Mouse (Mus musculus) stomach, postnatal 0 days (tissue): ENCODE results near the gene Fam189b. TPM values are rescaled to one million over a fixed set of nuclear protein-coding genes. Genes with fewer than 3 reads are reported as not detected.

Source experiments
- ATAC-seq: fragments of 200-750 bp; cut with Nextera tagmentation; 2 replicates; pipeline ENCODE4 v1.8.0; 2017; ENCODE audit not compliant: low FRiP score, low TSS enrichment
- DNase-seq: peaks from one replicate; pipeline ENCODE4 v3.0.0-alpha.2; 2016; ENCODE audit warnings: low spot score
- H3K27ac ChIP-seq: fragments of 300-500 bp; sonication (generic); replicated peaks from 2 replicates; pipeline ENCODE4 v1.5.1; 2014; ENCODE audit warnings: mild to moderate bottlenecking, control low read depth
- H3K27me3 ChIP-seq: fragments of 300-500 bp; sonication (generic); 2 replicates; pipeline ENCODE4 v1.6.1; 2014; ENCODE audit warnings: low read length; ENCODE audit not compliant: control insufficient read depth, insufficient read depth
- H3K36me3 ChIP-seq: fragments of 300-500 bp; sonication (generic); 2 replicates; pipeline ENCODE4 v1.6.1; 2014; ENCODE audit warnings: low read length, mixed read lengths; ENCODE audit not compliant: control insufficient read depth, insufficient read depth
- H3K4me1 ChIP-seq: fragments of 300-500 bp; sonication (generic); replicated peaks from 2 replicates; pipeline ENCODE4 v1.6.1; 2014; ENCODE audit warnings: antibody characterized with exemption; ENCODE audit not compliant: control insufficient read depth, insufficient read depth
- H3K4me2 ChIP-seq: fragments of 300-500 bp; sonication (generic); replicated peaks from 2 replicates; pipeline ENCODE4 v1.6.1; 2014; ENCODE audit warnings: low read depth, mild to moderate bottlenecking, control low read depth, moderate library complexity
- H3K4me3 ChIP-seq: fragments of 300-500 bp; sonication (generic); 2 replicates; pipeline ENCODE4 v1.5.1; 2014; ENCODE audit warnings: low read depth, low read length, control low read depth
- H3K9ac ChIP-seq: fragments of 300-500 bp; sonication (generic); 2 replicates; pipeline ENCODE4 v1.6.1; 2014; ENCODE audit warnings: mild to moderate bottlenecking, low read length, control low read depth, mixed read lengths
- H3K9me3 ChIP-seq: fragments of 300-500 bp; sonication (generic); 2 replicates; pipeline ENCODE4 v1.6.1; 2016; ENCODE audit warnings: low read length; ENCODE audit not compliant: control insufficient read depth
- CTCF ChIP-seq: IDR thresholded peaks from 2 replicates; pipeline ENCODE4 v1.5.1; 2016; ENCODE audit warnings: antibody characterized with exemption, low read depth, mild to moderate bottlenecking, moderate library complexity
- EP300 ChIP-seq: optimal IDR thresholded peaks from 2 replicates; pipeline ENCODE3; 2016; ENCODE audit warnings: antibody characterized with exemption
- WGBS: fragments of 180-500 bp; shearing (Covaris S2); extraction: QIAGEN DNeasy Blood & Tissue Kit; methylation state at CpG from one replicate; pipeline ENCODE4 v1.1.7; 2014; 5-methylcytosine and 5-hydroxymethylcytosine counted together
- polyA plus RNA-seq: library from polyadenylated mRNA; unstranded; fragments of >200 nt; fragmentation: Nextera tagmentation; extraction: Ambion mirVana; gene quantifications from 2 replicates; pipeline ENCODE4 v1.2.1, GENCODE M21; 2015

The Fam189b gene
- polyA plus RNA-seq, 1 experiment from 2014 or later: 7.5 TPM

GRCm38 (mm10) chr3:89187197-89187596 is 4.3 kb downstream of the Fam189b start:
- 67% methylated on average over 23 of the region's 23 CpGs for WGBS
- no peak for DNase-seq
- Histone ChIP-seq H3K4me3 (no peak overlapping the region), H3K9ac (no peak overlapping the region), H3K27ac (no peak overlapping the region), H3K27me3 (no peaks in the 10 kb centered on the region), H3K9me3 (no peaks in the 10 kb centered on the region), H3K36me3 (no peaks in the 10 kb centered on the region), H3K4me2 (no peak overlapping the region), H3K4me1 (no peaks in the 10 kb centered on the region; the same call in 1 of the 2 replicates)
- no peak for TF ChIP-seq EP300
- no peak for TF ChIP-seq CTCF
- no peak for ATAC-seq

DNA sequence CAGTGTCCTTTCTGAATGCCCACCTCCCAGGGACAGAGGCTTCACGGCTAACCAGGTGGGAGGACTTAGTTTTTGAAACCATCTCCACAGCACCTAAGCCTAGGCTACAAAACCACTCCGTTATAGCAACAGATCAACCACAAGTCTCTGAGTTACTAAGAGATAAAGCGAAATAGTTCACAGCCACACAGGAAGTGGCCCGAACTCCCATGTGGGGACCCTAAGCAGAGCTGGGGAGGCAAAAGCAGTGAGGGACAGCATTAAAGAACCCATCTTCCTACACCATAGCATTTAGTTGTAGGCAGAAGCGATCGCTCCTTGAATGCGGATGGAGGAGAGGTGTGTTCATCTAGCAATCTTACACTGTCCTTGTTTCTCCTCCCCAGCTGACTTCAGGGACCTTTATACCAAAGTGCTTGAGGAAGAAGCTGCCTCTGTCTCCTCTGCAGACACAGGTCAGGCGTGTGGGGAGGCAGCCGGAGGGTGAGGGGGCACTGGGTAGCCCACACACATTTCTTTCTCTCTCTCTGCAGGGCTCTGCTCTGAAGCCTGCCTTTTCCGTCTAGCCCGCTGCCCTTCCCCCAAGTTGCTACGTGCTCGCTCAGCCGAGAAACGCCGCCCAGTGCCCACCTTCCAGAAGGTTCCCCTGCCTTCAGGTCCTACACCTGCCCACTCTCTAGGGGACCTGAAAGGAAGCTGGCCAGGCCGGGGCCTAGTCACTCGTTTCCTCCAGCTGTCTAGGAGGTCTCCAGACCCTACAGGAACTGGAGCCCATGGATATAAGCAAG is 4.9 kb downstream of the Fam189b start:
- Histone ChIP-seq H3K27me3 (no peaks in the 10 kb centered on the region), H3K9ac (no peak overlapping the region), H3K4me2 (no peak overlapping the region), H3K4me1 (no peaks in the 10 kb centered on the region; the same call in 1 of the 2 replicates), H3K27ac (no peak overlapping the region), H3K4me3 (no peak overlapping the region), H3K36me3 (no peaks in the 10 kb centered on the region), H3K9me3 (no peaks in the 10 kb centered on the region)
- ATAC-seq (no peak), DNase-seq (no peak)
- TF ChIP-seq CTCF: no peak
- no peak for TF ChIP-seq EP300
- WGBS: 87% methylated on average over 18 of the region's 18 CpGs

- no peak overlapping the region for H3K4me3 ChIP-seq
- H3K4me2 ChIP-seq: no peak overlapping the region
- no peaks in the 10 kb centered on the region for H3K27me3 ChIP-seq
- 73% methylated on average over 12 of the region's 12 CpGs for WGBS
- H3K9ac ChIP-seq: no peak overlapping the region
- H3K9me3 ChIP-seq: no peaks in the 10 kb centered on the region
- H3K4me1 ChIP-seq: no peaks in the 10 kb centered on the region; the same call in 1 of the 2 replicates
- DNase-seq (no peak), ATAC-seq (no peak)
- TF ChIP-seq CTCF: no peak
- TF ChIP-seq EP300: no peak
- H3K27ac ChIP-seq: no peak overlapping the region
- no peaks in the 10 kb centered on the region for H3K36me3 ChIP-seq
Observed at GRCm38 (mm10) chr3:89188478-89188875, 5.5 kb downstream of the Fam189b start.

DNA sequence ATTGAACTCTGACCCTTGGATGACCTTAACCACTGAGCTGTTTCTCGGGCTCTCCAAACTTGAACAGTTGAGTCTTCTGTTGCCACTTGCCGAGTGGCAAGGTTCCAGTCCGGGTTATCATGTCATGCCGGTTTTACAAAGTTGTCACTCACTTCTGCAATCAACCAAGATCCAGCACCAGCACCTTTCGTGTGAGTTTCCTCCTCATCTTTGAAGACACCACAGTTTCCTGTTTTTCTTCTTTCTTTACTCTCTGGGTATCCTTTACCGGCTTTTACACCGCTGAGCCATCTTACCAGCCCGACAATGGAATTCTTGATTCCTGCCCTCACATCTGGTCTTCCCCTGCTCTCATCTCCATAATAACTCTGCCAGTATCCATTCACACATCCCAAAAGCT is 7.5 kb downstream of the Fam189b start:
- TF ChIP-seq EP300: no peak
- no peak for TF ChIP-seq CTCF
- H3K27ac ChIP-seq: no peak overlapping the region
- no peak overlapping the region for H3K9ac ChIP-seq
- H3K36me3 ChIP-seq: no peaks in the 10 kb centered on the region
- no peaks in the 10 kb centered on the region for H3K9me3 ChIP-seq
- no peak overlapping the region for H3K4me3 ChIP-seq
- DNase-seq (no peak), ATAC-seq (no peak)
- no peaks in the 10 kb centered on the region for H3K4me1 ChIP-seq
- H3K4me2 ChIP-seq: no peak overlapping the region
- H3K27me3 ChIP-seq: no peaks in the 10 kb centered on the region
- 79% methylated on average over 8 of the region's 8 CpGs for whole genome bisulfite sequencing

- Histone ChIP-seq H3K27ac (no peak overlapping the region), H3K4me3 (no peak overlapping the region), H3K9ac (no peak overlapping the region), H3K4me1 (no peaks in the 10 kb centered on the region), H3K36me3 (no peaks in the 10 kb centered on the region), H3K4me2 (no peak overlapping the region), H3K27me3 (no peaks in the 10 kb centered on the region), H3K9me3 (no peaks in the 10 kb centered on the region)
- ATAC-seq (no peak), DNase-seq (no peak)
- WGBS: 89% methylated on average over 1 of the region's 1 CpGs
- no peak for TF ChIP-seq EP300
- TF ChIP-seq CTCF: peak; percentile 54
Observed at GRCm38 (mm10) chr3:89193351-89193750, 10.4 kb downstream of the Fam189b start.

DNA sequence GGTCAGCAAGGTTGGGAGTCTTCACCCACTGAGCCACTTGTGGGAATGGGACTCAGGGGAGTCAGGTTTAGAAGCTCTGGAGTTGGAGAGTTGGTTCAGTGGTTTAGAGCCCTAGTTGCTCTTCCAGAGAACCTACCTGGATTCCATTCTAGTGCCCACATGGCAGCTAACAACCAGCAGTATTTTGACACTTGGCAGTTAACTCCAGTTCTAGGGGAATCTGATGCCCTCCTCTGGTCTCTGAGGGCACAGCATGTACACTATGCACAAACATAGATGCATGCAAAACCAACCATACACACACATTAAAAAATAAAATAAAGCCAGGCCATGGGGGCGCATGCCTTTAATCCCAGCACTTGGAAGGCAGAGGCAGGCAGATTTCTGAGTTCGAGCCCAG is 10.9 kb downstream of the Fam189b start:
- DNase-seq: no peak

More for the DNA sequence above, 10.9 kb downstream of the Fam189b start:
- Histone ChIP-seq H3K4me2 (no peak overlapping the region), H3K36me3 (no peaks in the 10 kb centered on the region), H3K4me1 (no peaks in the 10 kb centered on the region), H3K9ac (no peak overlapping the region), H3K27me3 (no peaks in the 10 kb centered on the region), H3K9me3 (no peaks in the 10 kb centered on the region), H3K4me3 (no peak overlapping the region), H3K27ac (no peak overlapping the region)
- TF ChIP-seq EP300: no peak
- TF ChIP-seq CTCF: peak; percentile 63
- 89% methylated on average over 2 of the region's 2 CpGs for WGBS
- ATAC-seq: no peak
